Mouse (Mus musculus): ENCODE measurements around the gene Tmem177. TPM values are rescaled to one million over a fixed set of nuclear protein-coding genes. Genes with fewer than 3 reads are reported as not detected.

The Tmem177 gene
- total RNA-seq (2021): 1 to 10 TPM; 7.1 to 7.5 TPM
- long read RNA-seq, experiment 1, transcript Tmem177-201 (2 exons, 3,341 nt): major isoform, 6 of 9 reads
- long read RNA-seq, experiment 1, partial matches to known transcripts: 0 of 9 reads
- long read RNA-seq, experiment 1, other reads (novel, unspliced or antisense): 3 of 9 reads
- long read RNA-seq, experiment 2, transcript Tmem177-201 (2 exons, 3,341 nt): major isoform, 9 of 12 reads
- long read RNA-seq, experiment 2, partial matches to known transcripts: 3 of 12 reads
- long read RNA-seq, experiment 2, other reads (novel, unspliced or antisense): 0 of 12 reads

DNA sequence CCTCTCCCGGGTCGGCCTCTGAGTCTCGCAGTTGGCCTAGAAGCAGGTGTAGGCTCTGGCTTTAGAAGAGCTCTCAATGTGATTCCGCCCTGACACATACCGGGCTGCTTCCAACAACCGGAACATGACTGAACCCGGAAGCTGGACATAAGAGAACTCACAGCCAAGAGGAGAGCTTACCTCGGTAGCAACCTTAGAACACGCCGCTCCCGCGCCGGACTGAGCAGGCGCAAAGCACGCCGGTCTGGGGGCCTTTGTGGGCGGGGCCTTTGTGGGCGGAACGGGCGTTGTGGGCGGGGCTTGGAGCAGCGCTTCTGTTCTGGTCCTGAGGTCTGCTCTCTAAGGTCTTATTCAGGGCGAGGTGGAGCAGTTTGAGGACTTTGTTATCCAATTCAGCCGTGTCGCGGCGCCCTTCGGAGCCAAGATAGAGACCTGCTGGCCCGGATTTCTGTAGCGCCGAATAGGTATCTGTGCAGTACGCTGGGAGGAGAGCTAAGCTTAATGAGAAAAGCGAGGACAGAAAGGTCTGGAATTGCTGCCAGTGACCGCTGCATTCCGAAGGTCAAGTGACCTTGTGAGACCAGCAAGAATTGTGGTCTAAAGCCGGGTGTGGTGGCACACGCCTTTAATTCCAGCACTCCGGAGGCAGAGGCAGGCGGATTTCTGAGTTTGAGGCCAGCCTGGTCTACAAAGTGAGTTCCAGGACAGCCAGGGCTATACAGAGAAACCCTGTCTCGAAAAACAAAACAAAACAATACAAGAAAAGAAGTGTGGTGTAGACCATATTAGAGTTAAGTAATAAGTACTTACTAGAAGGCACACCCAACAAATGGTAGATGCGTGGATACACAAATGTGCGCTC, at the start of gene Tmem177:
TSS of gene Tmem177 (minus strand) at position 256 of the 862 bp plus-strand sequence.
- peak; percentile 88 to 89 for DNase-seq (ENCODE audit: low spot score in 2 of 2)
- TF ChIP-seq CTCF (conservative IDR thresholded peaks at IDR 0.05): no peak
- Histone ChIP-seq H3K4me3 (peak within 1 kb of the TSS; percentile 61), H3K27ac (peak within 1 kb of the TSS; percentile 77)

DNA sequence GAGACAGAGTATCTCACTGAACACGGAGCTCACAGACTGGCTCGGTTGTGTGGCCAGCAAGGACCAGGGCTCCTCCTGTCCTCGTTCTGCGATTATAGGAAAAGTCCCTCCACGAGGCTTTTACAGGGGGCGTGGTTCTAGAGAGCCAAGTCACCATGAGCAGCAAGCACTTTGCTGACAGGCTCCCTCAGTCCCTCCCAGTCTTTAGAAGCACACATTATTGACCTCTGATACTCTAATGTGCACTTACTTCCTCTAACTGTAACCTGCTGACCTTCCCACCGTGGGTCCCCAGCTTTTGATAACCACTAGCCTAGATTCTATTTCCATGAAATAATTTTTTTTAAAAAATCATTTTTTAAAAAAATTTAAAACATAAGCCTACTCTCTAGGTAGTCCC, 46.9 kb upstream of the Tmem177 start:
- H3K4me3 ChIP-seq: no peak overlapping the region
- no peak overlapping the region for H3K27ac ChIP-seq
- TF ChIP-seq CTCF (conservative IDR thresholded peaks at IDR 0.05): no peak
- DNase-seq (ENCODE audit: low spot score in 2 of 2): no peak

DNA sequence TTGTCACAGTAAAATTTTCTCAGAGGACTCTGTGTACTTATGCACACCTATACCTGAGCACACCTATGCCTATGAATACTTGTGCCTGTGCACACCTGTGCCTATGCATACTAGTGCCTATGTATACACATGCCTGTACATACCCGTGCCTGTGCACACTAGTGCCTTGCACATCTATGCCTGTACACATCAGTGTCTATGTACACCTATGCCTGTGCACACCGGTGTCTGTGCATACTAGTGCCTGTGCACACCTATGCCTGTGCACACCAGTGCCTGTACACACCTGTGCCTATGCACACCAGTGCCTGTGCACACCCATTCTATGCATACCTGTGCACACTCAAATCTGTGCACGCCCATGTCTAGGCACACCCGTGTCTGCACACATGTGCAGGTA, 46.5 kb upstream of the Tmem177 start:
- Histone ChIP-seq H3K27ac (no peak overlapping the region), H3K4me3 (no peak overlapping the region)
- no peak for DNase-seq (ENCODE audit: low spot score in 2 of 2)
- no peak for TF ChIP-seq CTCF (conservative IDR thresholded peaks at IDR 0.05)

DNA sequence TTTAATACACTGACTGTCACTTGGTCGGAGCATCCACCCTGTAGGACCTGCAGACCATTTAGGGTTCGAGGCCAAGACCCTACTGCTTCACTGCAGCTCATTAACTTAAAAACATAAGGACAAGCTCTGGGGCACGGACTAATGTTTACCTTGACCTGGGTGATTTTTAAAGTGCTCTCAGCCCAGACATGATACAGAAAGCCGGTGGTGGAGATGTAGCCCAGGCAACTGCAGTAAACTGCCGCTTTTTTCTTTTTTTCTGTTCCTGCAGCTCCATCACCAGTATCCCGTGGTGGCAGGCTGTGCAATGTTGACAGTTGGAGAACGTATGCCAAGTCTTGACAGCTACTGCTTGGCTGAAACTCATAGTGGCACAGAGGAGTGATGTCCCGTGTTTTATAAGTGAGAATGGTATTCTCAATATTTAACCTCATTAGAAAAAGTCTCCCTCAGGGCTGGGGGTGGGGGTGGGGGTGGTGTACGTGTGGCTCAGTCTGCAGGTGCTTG, 44.8 kb upstream of the Tmem177 start:
- TF ChIP-seq CTCF (conservative IDR thresholded peaks at IDR 0.05): no peak
- Histone ChIP-seq H3K4me3 (no peak overlapping the region), H3K27ac (no peak overlapping the region)
- DNase-seq (ENCODE audit: low spot score in 2 of 2): peak; percentile 43 to 60

DNA sequence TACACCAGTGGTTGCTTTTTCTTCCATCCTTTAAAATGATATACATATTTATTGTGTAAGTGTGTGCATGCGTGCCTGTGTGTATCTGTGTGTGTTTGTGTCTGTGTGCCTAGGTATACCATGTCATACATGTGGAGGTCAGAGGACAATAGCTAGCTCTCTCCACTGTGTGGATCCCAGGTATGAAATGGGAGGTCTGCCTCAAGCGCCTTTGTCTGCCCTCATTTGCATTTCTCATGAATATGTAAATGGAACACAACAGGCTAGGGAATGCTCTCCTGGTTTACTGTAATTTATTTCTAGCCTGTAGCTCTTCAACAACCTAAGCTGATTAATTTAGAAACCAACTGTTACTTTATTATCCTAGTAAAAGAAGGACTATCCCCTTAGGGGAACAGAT, 41.7 kb upstream of the Tmem177 start:
- Histone ChIP-seq H3K27ac (no peak overlapping the region), H3K4me3 (no peak overlapping the region)
- DNase-seq (ENCODE audit: low spot score in 2 of 2): no peak
- no peak for TF ChIP-seq CTCF (conservative IDR thresholded peaks at IDR 0.05)

DNA sequence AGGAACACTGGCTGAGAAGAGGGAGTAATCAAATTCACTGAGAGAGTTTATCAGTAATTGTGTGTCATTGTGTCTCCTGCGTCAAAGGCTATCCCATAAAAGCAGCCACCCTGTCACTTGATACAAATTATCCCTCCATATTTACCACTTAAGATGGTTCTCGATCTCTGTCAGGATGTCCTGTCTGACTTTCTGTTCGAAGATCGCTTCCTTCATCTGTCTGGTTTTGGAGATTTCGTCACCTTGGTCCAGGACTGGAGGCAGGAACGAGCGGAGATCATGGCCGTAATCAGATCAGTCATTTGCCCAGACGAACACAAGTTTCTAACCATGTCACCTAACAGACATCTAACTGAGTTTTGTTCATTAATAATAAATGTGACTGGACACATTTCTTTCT, 40.4 kb upstream of the Tmem177 start:
- TF ChIP-seq CTCF (conservative IDR thresholded peaks at IDR 0.05): no peak
- DNase-seq (ENCODE audit: low spot score in 2 of 2): no peak
- H3K27ac ChIP-seq: no peak overlapping the region
- no peak overlapping the region for H3K4me3 ChIP-seq

DNA sequence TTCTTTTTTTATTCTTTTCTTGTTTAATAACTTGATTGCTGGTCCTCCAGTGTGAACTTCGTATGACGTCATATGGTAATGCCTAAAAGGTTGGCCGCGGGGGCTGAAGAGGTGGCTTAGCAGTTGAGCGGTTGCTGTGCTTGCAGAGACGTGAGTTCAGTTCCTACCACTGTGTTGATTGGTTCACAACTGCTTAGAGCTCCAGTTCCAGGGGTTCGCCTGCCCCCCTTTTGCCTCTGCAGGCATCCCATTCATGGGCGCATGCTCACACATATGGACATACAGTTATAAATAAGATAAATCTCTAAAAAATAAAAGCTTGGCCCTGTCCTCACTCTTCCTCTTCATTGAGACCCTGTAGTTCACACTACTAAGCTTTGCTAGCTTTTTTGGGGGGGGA, 37.1 kb upstream of the Tmem177 start:
- DNase-seq (ENCODE audit: low spot score in 2 of 2): no peak
- no peak for TF ChIP-seq CTCF (conservative IDR thresholded peaks at IDR 0.05)
- Histone ChIP-seq H3K27ac (no peak overlapping the region), H3K4me3 (no peak overlapping the region)

DNA sequence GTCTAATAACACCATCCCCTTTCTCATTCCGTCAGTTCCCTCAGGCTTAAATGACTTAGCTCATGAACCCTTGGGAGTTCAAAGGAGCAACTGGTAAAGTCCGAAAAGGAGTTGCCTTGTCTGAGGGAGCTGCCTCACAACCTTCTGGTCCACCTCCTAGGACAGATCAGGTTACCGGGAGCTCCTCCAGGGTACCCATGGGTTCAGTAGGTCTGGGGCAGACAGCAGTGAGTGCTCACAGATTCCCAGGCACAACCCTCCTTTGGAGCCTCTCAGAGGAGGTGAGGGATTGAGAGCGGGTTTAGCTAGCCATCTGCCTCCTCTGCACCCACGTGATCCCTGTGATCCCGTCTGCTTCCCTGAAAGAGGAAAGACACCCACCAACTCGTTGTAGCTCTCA, 23.9 kb upstream of the Tmem177 start:
- no peak for DNase-seq (ENCODE audit: low spot score in 2 of 2)
- Histone ChIP-seq H3K4me3 (no peak overlapping the region), H3K27ac (no peak overlapping the region)
- TF ChIP-seq CTCF (conservative IDR thresholded peaks at IDR 0.05): no peak

DNA sequence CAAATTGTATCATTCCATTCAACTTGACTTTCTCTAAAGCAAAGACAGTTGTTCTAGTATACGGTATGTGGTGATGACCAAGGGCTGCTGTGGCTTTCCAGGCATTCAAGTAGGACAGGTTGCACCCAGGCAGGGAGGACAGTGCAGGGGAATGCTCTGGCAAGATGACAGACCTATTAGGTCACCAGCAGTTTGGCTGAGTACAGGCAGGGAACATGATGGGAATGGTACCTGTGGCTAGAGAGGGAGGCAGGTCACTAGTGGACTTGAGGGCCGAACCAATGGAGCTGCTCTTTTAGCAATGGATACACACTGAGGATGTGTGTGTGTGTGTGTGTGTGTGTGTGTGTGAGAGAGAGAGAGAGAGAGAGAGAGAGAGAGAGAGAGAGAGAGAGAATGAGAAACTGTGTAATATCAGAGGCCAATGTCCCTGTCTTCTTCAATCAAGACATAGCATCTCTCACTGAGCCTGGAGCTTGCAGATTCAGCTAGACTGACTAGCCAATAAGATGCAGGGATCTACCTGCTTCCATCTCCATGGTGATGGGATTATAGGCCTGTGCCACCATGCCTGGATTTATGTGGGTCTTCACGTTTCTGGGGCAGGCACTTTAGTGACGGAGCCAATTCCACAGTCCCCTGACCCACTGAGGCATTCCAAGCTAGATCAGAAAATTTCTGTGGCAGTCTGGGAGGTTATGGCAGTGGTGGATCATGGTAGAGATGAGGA, 18.6 kb upstream of the Tmem177 start:
- Histone ChIP-seq H3K4me3 (no peak overlapping the region), H3K27ac (no peak overlapping the region)
- no peak for TF ChIP-seq CTCF (conservative IDR thresholded peaks at IDR 0.05)
- DNase-seq (ENCODE audit: low spot score in 2 of 2): no peak

DNA sequence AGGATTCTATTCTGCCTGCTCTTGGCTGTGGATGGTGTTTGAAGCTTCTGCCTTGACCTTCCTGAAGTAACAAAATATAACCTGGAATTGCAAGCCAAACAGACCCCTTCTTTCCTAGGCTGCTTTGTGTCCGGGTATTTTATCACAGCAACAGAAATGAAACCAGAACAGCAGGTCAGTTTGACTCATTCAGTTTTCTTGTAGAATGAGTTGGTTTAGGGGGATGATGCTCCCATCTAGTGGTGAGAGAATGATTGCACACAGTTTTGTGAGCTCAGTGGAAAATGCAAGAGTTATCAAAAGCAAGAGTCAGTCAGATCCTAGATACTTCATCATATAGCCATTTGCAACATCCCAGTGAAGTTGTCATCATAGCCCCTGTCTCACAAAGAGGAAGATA, 16.7 kb upstream of the Tmem177 start:
- TF ChIP-seq CTCF (conservative IDR thresholded peaks at IDR 0.05): peak; percentile 90
- DNase-seq (ENCODE audit: low spot score in 2 of 2): peak; percentile 58 to 66
- no peak overlapping the region for H3K4me3 ChIP-seq

DNA sequence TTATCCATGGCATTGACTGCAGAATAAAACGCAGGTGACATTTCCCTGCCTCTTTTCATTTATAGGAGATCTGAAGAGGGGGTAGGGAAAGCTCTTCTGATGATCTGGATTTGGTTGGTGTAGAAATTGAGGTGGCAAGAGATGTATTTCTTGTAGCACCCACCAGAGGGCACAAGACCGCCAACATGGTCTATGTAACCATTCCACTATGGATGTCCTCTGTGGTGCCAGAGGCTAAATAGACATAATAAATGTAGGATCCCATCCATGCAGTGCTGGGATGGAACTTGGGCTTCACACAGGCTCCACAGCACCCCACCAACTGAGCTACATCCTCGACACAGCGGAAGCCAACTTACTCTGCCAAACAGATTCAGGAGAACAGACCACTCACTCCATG, 6.3 kb upstream of the Tmem177 start:
- no peak overlapping the region for H3K4me3 ChIP-seq
- H3K27ac ChIP-seq: no peak overlapping the region
- peak; percentile 78 for TF ChIP-seq CTCF (conservative IDR thresholded peaks at IDR 0.05)
- peak in 1 of 2 experiments; percentile 38 for DNase-seq (ENCODE audit: low spot score in 2 of 2)

More for the DNA sequence above, 16.7 kb upstream of the Tmem177 start:
- H3K27ac ChIP-seq: no peak overlapping the region

DNA sequence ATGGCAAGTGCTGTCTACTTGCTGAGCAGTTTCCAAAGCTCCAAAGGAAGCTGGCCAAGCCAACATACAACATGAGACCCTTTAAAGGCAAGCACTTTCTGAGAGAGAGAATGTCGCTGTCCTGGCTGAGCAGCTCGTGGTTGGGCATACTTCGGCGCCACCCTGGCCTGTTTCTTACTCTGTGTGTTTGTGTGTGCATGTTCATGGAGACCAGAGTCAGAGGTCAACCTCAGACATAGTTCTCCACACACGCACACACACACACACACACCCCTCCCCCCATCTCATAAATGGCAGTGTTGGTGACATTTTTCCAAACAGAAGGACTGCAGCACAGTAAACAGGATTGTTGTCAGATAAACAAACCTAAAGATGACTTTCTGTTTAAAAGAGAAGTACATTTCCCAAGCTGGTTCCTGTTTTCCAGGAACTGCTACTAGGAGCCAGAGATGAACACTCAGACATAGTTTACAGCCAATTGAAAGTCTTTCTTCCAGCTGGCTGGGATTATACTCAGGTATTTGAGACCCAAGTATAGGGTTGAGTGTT, 3.9 kb upstream of the Tmem177 start:
- TF ChIP-seq CTCF (conservative IDR thresholded peaks at IDR 0.05): no peak
- Histone ChIP-seq H3K4me3 (no peak overlapping the region), H3K27ac (no peak overlapping the region)
- no peak for DNase-seq (ENCODE audit: low spot score in 2 of 2)

All from layer of hippocampus, adult 2 months (tissue).